Mouse (Mus musculus) lung, postnatal 14 days (tissue): ENCODE data around the gene Tnfsf9.

Experiments used
- DNase-seq: peaks from one replicate; pipeline ENCODE4 v3.0.0; 2021

Tnfsf9 gene

GRCm38 (mm10) chr17:57105181-57106034 is at the start of gene Tnfsf9:
TSS of gene Tnfsf9 (plus strand) at chr17:57105325.
- DNase-seq: peak; percentile 30

DNA sequence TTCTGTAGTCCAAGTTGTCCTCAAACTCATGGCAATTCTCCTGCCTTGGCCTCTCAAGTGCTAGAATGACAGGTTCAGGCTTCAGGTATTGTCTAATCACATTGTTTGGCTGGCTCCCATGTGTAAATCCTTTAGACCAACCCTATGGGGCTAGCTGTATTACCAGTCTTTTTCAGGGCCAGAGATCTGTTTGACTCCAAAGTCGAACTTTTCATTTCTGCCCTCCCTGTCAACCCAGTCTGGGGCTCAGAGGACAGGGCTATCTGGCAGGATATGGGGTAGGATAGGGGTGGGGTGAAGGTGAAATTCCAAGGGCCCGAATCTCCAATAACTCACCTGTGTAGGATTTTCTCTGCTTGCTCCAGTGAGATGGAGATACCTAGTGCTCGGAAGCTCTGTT is 48.9 kb upstream of the Tnfsf9 start:
- no peak for DNase-seq

GRCm38 (mm10) chr17:57058891-57059485 is 46.1 kb upstream of the Tnfsf9 start, which contains the start of gene Crb3:
TSS of gene Crb3 (plus strand) at chr17:57059105.
- DNase-seq: peak; percentile 24

DNA sequence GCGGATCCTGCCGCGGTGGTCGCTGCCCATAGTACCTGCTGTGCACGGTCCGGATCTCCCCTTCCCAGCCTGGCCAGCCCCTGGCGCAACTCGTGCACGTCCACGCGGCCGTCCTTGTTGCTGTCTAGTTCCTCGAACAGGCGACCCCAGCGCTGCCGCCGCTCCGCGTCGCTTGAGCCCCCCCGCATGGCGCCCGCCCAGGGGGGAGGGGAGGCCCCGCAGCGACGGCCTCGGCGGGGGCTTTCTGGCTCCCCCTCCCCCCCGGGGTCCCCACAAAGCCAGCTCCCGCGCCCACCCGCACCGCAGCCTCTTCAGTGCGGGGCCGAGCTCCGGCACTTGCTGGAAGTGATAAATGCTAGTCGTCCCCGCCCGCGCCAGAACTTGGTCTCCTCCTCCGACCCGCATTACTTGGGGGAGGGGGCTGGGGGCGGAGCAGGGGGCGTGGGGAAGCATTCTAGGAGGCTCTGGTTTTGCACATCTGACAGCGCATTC is 45.6 kb upstream of the Tnfsf9 start, which contains the start of gene Slc25a23:
TSS of gene Slc25a23 (minus strand) at position 378 of the 492 bp plus-strand sequence.
- DNase-seq: peak; percentile 68

DNA sequence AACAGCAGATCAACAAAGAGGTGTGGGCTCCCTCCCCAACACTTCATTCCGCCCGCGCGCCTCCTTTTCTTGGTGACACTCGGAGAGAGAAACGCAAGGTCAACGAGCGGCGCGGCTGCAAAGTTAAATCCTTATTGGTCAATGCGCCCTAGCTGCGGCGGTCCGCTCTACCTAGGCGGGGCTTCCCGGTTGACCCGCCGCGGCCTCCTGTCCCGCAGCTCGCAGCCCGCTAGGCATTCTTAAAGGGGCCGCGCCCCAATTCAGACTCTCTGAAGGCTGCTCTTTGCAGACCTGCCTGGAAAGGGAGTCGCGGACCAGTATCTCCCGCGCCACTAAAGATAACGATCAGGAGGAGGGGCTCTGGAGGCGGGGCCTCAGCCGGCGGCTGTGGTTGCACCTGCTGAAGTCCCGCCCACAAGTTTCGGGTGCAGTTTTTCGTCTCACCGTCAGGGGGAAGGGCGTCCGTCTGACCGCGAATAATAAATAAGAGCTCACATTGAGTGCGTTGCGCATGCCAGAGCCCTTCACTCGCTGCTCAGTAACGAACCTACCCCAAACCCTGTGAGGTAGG is 44.8 kb upstream of the Tnfsf9 start:
- DNase-seq: peak; percentile 94

GRCm38 (mm10) chr17:57061069-57061468 is 44.1 kb upstream of the Tnfsf9 start:
- no peak for DNase-seq

DNA sequence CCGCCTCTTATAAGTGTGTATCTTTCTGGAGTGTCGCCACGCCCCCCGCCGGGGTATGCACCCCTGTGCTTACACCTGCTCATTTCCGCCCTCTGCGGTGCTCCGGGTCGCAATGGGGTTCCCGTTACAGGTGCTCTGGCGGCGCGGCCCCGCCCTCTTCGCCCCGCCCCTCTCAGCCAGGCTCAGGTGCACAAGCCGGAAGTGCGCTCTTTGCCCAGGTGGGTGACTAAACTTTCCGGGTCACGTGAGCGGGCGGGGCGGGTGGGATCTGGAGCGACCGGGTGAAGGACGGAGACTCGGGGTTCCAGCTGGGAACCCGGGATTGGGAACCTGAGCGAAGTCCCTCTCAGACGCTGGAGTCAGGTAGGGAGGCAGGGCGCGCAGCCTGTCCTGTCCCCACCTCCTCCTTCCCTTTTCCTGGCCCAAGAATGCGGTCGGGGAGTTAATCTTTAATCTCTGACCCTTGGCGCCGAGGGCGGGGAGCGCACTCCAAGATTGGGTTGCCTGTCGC is 43.1 kb upstream of the Tnfsf9 start:
- DNase-seq: peak; percentile 69

GRCm38 (mm10) chr17:57062548-57062947 is 42.6 kb upstream of the Tnfsf9 start:
- DNase-seq: no peak

- DNase-seq: peak; percentile 27
Observed at GRCm38 (mm10) chr17:57063031-57063430, 42.1 kb upstream of the Tnfsf9 start.

DNA sequence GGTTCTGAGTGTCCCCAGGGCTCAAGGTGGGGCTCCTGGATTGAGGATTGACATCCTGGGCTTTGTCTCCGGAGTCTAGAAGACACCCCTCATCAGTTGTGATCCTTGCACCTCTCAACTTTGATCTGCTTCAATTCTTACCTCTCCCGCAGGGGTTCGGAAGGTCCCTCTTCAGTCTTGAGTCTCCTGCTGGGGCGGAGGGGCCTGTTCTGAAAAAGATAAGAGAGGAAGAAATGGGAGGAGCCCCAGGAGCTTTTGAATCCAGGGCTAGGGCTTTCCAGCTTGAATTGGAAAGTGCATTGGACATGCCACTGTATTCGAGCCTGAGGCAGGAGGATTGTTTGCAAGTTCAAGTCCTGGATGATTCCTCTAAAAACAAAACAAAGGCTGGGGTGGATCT is 38.2 kb upstream of the Tnfsf9 start:
- no peak for DNase-seq

DNA sequence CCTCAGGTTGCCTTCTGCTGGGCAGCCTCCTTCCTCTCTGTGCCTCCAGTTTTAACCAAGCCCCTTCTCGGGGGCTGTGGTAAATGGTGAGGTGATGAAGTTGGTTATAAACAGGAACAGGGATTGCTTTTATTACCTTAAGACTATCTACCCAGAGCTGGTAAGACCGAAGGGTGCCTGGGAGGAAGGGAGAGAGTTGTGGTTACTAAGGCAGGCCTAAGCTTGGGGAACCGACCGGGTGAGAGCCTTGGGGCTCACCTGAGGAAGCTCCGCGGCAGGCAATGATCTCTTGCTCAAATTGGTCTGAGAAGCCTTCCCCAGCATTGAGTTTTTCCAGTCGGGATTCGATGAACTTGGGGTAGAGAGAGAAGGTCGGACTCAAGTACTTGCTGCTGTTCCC is 34.9 kb upstream of the Tnfsf9 start:
- DNase-seq: no peak

- peak; percentile 31 for DNase-seq
Observed at GRCm38 (mm10) chr17:57070699-57071098, 34.4 kb upstream of the Tnfsf9 start.

- DNase-seq: no peak
Observed at GRCm38 (mm10) chr17:57076916-57077315, 28.2 kb upstream of the Tnfsf9 start.

DNA sequence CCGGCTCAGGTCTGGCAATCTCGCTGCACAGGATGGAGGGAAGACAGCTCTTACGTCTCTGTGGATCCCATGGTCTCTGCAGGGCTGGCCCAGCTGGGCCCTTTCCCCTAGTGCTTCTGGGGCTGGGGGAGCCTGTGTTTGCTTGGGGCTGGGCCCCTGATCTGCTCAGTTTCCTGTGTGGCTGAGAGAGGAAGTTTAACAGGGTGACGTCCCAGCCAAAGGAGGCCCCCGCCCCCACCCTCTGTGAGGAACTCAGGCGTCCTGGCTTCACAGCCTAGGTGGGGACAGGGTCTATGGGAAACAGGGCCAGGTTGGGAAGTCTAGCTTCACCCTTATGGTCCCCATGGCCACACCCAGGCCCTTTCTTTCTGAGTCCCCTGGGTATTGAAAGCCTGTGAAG is 26.8 kb upstream of the Tnfsf9 start, which contains the start of gene Dennd1c:
TSS of gene Dennd1c (minus strand) at position 179 of the 400 bp plus-strand sequence.
- DNase-seq: peak; percentile 21

DNA sequence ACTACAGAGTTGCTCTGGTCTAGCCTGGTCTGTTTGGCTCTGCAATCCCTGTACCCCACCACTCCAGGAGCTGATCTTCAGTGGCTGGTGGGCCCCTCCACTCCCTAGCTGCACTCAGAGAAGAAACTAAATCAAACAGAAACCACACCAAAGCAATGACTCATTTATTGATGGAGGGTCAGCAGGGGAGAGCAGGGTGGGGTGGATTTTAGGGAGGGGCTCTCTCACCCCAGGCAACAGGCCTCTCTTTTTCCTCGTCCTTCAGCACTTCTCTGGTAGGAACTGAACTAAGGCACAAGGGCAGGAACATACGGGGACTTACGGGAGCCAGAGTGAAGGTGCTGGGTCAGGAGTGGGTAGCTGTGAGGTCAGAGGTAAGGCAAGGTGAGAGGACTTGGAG is 25.2 kb upstream of the Tnfsf9 start:
- DNase-seq: no peak

GRCm38 (mm10) chr17:57081234-57081842 is 23.8 kb upstream of the Tnfsf9 start:
- no peak for DNase-seq

GRCm38 (mm10) chr17:57082481-57082880 is 22.6 kb upstream of the Tnfsf9 start:
- no peak for DNase-seq

- DNase-seq: no peak
Observed at GRCm38 (mm10) chr17:57085970-57086757, 19.0 kb upstream of the Tnfsf9 start.

DNA sequence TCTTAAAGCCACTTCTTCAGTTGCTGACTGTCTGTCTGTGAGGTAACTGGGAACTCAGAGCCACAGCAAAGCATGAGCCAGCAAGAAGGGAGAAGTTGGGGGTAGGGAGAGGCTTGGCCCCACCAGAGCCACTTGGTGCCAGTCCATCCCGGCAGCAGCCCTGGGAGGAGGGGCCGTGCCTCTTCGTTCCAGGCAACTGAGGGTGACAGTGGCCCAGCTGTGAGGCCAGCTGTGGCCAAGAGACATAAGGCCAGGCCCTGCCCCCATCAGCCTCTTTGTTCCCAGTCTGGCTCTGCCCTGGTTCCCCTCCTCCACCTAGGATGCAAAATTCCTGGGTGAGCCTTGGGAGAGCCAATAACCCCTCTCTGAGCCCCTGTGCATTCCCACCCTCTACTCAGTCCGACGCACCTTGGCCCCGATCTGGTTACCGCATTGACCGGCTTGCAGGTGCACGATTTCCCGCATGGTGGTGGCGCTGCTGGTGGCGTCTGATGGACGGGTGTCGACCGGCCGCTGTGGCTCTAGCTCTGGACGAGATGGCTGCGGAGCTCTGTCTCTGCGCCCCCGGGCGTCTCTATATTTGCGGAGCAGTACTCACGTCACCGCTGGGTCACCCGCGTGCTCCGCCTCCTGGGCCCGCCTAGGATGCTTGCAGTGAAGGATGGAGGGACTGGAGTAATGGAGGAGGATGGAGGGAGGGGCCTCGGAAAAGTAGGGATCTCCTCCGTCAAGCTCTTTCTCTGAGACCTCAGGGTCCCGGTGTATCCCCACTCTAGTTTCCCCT is 17.9 kb upstream of the Tnfsf9 start, which contains the start of gene Tubb4a:
TSS of gene Tubb4a (minus strand) at position 734 of the 784 bp plus-strand sequence.
- peak; percentile 40 for DNase-seq

- no peak for DNase-seq
Observed at GRCm38 (mm10) chr17:57094222-57094621, 10.9 kb upstream of the Tnfsf9 start.
